Mouse (Mus musculus) midbrain, embryonic 11.5 days (tissue): Measurements from ENCODE around the gene Igf1r. TPM values are rescaled to one million over a fixed set of nuclear protein-coding genes. Genes with fewer than 3 reads are reported as not detected.

Experiments
- ATAC-seq: fragments of 200-750 bp; cut with Nextera tagmentation; 2 replicates; pipeline ENCODE4 v1.8.0; 2017; ENCODE audit warnings: moderate TSS enrichment, moderate library complexity; ENCODE audit not compliant: low FRiP score
- DNase-seq: peaks from one replicate; pipeline ENCODE4 v3.0.0; 2015; ENCODE audit warnings: low spot score; ENCODE audit errors: missing footprints
- H3K27ac ChIP-seq: fragments of 300-500 bp; sonication (generic); 2 replicates; pipeline ENCODE4 v1.5.1; 2014; ENCODE audit warnings: low read depth, low read length
- H3K27me3 ChIP-seq: fragments of 300-500 bp; sonication (generic); 2 replicates; pipeline ENCODE4 v1.6.1; 2014; ENCODE audit warnings: mild to moderate bottlenecking, low read length, moderate library complexity, mixed read lengths; ENCODE audit not compliant: control insufficient read depth, insufficient read depth
- H3K36me3 ChIP-seq: fragments of 300-500 bp; sonication (generic); 2 replicates; pipeline ENCODE4 v1.6.1; 2014; ENCODE audit warnings: mild to moderate bottlenecking, low read length, moderate library complexity, mixed read lengths; ENCODE audit not compliant: control insufficient read depth, insufficient read depth
- H3K4me1 ChIP-seq: fragments of 300-500 bp; sonication (generic); 2 replicates; pipeline ENCODE4 v1.6.1; 2014; ENCODE audit warnings: low read length; ENCODE audit not compliant: control insufficient read depth, insufficient read depth
- H3K4me2 ChIP-seq: fragments of 300-500 bp; sonication (generic); 2 replicates; pipeline ENCODE4 v1.6.1; 2014; ENCODE audit warnings: mild to moderate bottlenecking, moderate library complexity
- H3K4me3 ChIP-seq: fragments of 300-500 bp; sonication (generic); 2 replicates; pipeline ENCODE4 v1.5.1; 2014; ENCODE audit warnings: low read depth, low read length
- H3K9ac ChIP-seq: fragments of 300-500 bp; sonication (generic); 2 replicates; pipeline ENCODE4 v1.6.1; 2014; ENCODE audit warnings: low read length
- H3K9me3 ChIP-seq: fragments of 300-500 bp; sonication (generic); 2 replicates; pipeline ENCODE4 v1.6.1; 2016; ENCODE audit warnings: low read length; ENCODE audit not compliant: control insufficient read depth
- whole genome bisulfite sequencing: fragments of 180-500 bp; shearing (Covaris S2); extraction: QIAGEN DNeasy Blood & Tissue Kit; methylation state at CpG from one replicate; pipeline ENCODE4 v1.1.7; 2014; 5-methylcytosine and 5-hydroxymethylcytosine counted together
- polyA plus RNA-seq: library from polyadenylated mRNA; unstranded; fragments of >200 nt; fragmentation: Nextera tagmentation; extraction: Ambion mirVana; gene quantifications from 2 replicates; pipeline ENCODE4 v1.2.1, GENCODE M21; 2014

The Igf1r gene
- polyA plus RNA-seq, 1 experiment from 2014 or later = 20.0 TPM

DNA sequence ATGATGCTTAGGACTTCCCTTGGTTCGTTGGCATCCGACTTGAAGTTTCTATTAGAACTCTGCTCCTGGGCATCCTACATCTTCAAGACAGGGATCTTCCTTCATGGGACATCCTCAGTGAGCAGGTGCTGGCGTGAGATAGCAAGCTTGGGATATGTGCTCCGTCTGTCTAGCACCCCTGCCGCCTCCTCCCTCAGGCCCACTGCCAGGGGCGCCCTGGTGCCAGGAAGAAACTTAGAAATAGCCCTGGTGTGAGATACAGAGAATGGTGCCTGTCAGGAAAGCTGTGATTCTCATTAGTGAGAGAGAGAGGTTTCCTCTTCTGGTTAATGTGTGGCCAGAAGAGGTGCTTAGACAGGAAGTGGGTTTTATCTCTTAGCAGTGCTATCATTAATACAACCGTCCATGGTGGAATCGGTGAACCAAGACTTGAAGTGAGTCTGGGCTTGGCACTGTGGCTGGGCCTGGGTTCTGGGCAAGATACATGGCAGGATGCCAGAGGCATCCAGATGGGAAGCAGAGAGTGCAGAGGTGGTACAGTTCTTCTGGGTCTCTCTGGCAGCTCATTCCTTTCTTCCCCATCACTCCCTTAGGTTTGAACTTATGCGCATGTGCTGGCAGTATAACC lies 272.9 kb downstream of the Igf1r start:
- H3K9me3 ChIP-seq = no peaks in the 10 kb centered on the region
- 92% methylated on average over 9 of the region's 9 CpGs for WGBS
- no peak overlapping the region for H3K4me2 ChIP-seq
- H3K27ac ChIP-seq = no peak overlapping the region
- no peak for DNase-seq
- H3K36me3 ChIP-seq = peaks cover 3% of the 10 kb centered on the region
- H3K9ac ChIP-seq = no peak overlapping the region
- no peak for ATAC-seq
- H3K4me3 ChIP-seq = no peak overlapping the region
- no peaks in the 10 kb centered on the region for H3K27me3 ChIP-seq
- H3K4me1 ChIP-seq = peaks cover 8% of the 10 kb centered on the region

DNA sequence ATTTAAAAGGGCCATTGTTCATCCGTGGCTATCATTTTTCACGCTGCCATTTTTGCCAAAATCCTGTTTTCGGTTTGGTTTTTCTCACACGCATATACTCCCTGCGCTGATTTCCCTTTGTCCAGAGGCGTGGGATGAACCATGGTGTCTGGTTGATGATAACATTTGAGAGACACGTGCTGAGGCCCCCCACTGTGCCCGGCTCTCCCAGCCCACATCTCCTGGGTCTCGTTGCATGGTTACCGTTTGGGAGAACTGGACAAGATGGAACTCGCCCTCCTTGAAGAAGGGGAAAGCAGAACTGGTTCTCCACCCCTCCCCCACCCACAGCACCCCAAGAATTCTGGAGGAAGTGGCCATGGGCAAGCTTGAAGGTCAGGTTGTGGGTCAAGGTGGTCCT lies 274.4 kb downstream of the Igf1r start:
- ATAC-seq = no peak
- DNase-seq = no peak
- Histone ChIP-seq H3K9ac (no peak overlapping the region), H3K36me3 (peaks cover 7% of the 10 kb centered on the region; the same call in 1 of the 2 replicates), H3K4me2 (no peak overlapping the region), H3K27ac (no peak overlapping the region), H3K4me3 (no peak overlapping the region), H3K9me3 (no peaks in the 10 kb centered on the region), H3K27me3 (no peaks in the 10 kb centered on the region), H3K4me1 (peaks cover 8% of the 10 kb centered on the region)
- 81% methylated on average over 11 of the region's 11 CpGs for WGBS

DNA sequence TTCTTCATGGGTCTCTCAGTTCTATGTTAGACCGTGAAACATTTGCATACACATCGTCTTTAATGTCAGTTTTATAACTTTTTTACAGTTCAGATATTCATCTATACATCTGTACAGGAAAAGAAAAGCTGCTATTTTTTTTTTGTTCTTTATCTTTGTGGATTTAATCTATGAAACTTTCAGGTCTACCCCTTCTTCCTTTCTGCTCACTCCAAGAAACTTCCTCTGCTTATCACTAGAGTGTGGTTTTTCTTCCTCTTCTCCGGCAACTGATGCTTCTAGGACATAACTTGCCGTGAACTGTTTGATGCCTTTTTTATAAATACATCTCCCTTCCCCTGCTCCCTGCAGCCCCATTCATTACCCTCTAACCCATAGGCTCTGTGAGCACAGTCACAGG lies 275.0 kb downstream of the Igf1r start:
- 89% methylated on average over 4 of the region's 4 CpGs for WGBS
- no peak overlapping the region for H3K4me2 ChIP-seq
- H3K36me3 ChIP-seq = peaks cover 7% of the 10 kb centered on the region; the same call in 1 of the 2 replicates
- H3K4me1 ChIP-seq = peaks cover 8% of the 10 kb centered on the region
- H3K27me3 ChIP-seq = no peaks in the 10 kb centered on the region
- no peak overlapping the region for H3K9ac ChIP-seq
- H3K4me3 ChIP-seq = no peak overlapping the region
- DNase-seq = no peak
- H3K27ac ChIP-seq = no peak overlapping the region
- ATAC-seq = no peak
- H3K9me3 ChIP-seq = no peaks in the 10 kb centered on the region

DNA sequence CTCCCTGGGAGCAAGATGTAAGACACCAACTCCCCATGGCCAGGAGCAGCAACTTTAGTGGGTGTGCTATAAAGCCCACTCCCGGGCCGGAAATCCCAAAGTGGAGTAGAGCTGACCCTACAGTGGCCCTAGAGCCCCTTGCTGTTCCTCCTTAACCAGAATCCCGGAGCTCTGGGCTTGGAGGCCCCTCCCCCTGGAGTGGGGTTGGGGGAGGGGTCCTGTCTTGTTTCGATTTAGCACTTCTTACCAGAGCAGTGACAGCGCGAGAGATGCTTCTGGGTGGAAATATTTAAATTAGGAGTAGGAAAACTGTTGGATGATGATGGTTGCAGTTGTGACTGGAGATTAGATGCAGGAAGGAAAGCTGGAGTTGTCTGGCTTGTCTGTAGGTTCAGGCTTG lies 275.9 kb downstream of the Igf1r start:
- Histone ChIP-seq H3K9me3 (no peaks in the 10 kb centered on the region), H3K27me3 (no peaks in the 10 kb centered on the region), H3K4me1 (peaks cover 8% of the 10 kb centered on the region), H3K9ac (no peak overlapping the region), H3K36me3 (peaks cover 7% of the 10 kb centered on the region; the same call in 1 of the 2 replicates), H3K4me3 (no peak overlapping the region), H3K4me2 (no peak overlapping the region), H3K27ac (no peak overlapping the region)
- no peak for DNase-seq
- no peak for ATAC-seq
- 36% methylated on average over 6 of the region's 6 CpGs for WGBS

DNA sequence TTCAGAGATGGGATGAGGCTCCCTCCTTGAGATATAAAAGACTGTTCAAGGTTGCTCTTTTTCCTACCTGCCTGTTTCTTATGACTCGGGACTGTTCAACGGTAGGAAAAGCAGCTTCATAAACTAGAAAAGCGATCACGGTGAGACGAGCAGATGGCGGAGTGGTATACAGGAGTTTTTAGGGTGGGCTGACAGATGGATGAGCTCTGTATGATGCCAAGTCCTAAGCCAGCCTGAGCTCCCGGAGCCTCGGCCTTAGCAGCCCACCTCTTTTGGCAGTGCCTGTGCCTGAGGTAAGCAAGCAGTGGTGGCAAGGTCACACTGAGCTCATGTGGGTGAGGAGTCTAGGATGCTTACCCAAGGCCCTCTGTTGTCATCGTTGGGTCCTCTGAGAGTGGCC lies 278.2 kb downstream of the Igf1r start:
- H3K4me3 ChIP-seq = no peak overlapping the region
- peaks cover 7% of the 10 kb centered on the region; the same call in 1 of the 2 replicates for H3K36me3 ChIP-seq
- ATAC-seq (no peak), DNase-seq (no peak)
- no peak overlapping the region for H3K9ac ChIP-seq
- no peak overlapping the region for H3K27ac ChIP-seq
- H3K9me3 ChIP-seq = no peaks in the 10 kb centered on the region
- H3K4me1 ChIP-seq = peaks cover 10% of the 10 kb centered on the region
- no peaks in the 10 kb centered on the region for H3K27me3 ChIP-seq
- 95% methylated on average over 9 of the region's 9 CpGs for WGBS
- H3K4me2 ChIP-seq = no peak overlapping the region

DNA sequence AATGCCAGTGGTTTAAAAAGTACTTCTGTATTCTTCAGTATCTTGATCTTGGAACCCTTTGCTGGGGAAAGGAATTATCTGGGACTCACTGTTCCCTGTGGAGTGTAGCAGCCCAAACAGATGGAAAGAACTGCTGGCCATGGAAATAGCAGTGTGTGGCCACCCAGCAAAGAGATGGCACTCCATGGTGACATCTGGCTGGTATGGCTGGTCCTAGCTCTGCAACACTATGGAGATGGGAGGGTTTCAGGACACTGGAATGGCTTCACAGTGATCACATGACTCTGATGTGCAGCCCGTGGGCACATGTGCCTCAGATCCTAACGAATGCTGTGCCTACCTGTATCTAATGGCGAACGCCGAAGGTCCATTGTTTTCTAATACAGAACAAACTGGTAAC lies 279.9 kb downstream of the Igf1r start:
- WGBS = 91% methylated on average over 5 of the region's 5 CpGs
- Histone ChIP-seq H3K9me3 (no peaks in the 10 kb centered on the region), H3K27ac (no peak overlapping the region), H3K36me3 (peaks cover 5% of the 10 kb centered on the region; the same call in 1 of the 2 replicates), H3K9ac (no peak overlapping the region), H3K4me3 (no peak overlapping the region), H3K4me1 (peaks cover 10% of the 10 kb centered on the region), H3K27me3 (no peaks in the 10 kb centered on the region), H3K4me2 (no peak overlapping the region)
- ATAC-seq = no peak
- DNase-seq = no peak

DNA sequence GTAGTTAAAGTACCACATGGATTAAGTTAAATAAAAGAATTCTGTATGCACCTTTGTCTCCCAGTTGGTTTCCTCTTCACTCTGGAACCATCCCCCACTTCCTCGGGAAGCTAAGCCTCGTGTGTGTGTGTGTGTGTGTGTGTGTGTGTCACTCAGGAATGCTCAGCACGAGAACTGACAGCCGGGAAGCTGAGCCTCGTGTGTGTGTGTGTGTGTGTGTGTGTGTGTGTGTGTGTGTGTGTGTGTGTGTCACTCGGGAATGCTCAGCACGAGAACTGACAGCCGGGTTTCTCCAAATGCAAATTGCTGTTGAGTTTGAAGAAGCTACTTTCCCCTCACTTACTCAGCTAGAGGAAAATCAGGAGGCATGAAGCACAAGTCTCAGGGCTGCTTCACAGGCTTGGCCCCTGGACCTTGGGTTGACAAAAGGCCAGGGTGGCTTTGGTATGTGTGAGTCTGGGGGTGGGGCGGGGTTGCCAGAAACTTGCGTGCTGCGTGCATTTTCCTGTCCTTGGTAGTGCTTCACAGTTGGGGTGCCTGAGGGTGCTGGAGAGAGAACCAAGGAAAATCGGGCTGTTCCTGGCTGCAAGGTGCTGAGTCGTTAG lies 281.1 kb downstream of the Igf1r start:
- Histone ChIP-seq H3K9ac (no peak overlapping the region), H3K27ac (no peak overlapping the region)
- WGBS = 26% methylated on average over 13 of the region's 13 CpGs

DNA sequence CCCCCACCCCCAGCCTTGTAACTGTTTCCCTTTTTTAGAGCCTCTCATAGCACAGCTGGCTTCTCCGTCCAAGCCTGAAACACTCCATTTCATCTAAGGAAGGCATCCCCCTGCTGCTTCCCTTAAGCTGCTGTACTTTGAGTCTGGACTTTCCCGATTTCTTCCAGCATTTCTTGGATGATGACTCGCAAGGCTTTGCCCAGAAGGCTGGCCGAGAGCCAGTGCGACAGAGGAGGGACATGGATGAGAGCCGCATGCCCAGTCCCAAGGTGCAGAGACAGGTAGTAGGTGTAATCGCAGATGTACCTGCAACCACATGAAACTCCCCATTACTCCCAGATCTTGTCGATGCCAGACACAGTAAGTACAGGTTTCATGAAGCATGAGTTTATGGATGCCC lies 284.2 kb downstream of the Igf1r start:
- no peaks in the 10 kb centered on the region for H3K27me3 ChIP-seq
- ATAC-seq = no peak
- 85% methylated on average over 8 of the region's 8 CpGs for WGBS
- no peak overlapping the region for H3K27ac ChIP-seq
- DNase-seq = peak; percentile 23
- H3K36me3 ChIP-seq = no peaks in the 10 kb centered on the region
- H3K9ac ChIP-seq = no peak overlapping the region
- H3K4me2 ChIP-seq = no peak overlapping the region
- peaks cover 2% of the 10 kb centered on the region; the same call in 1 of the 2 replicates for H3K4me1 ChIP-seq
- no peak overlapping the region for H3K4me3 ChIP-seq
- no peaks in the 10 kb centered on the region for H3K9me3 ChIP-seq

More for the DNA sequence above, 281.1 kb downstream of the Igf1r start:
- ATAC-seq (peak; percentile 58; the same call in 1 of the 2 replicates), DNase-seq (peak; percentile 87)
- Histone ChIP-seq H3K4me1 (peaks cover 2% of the 10 kb centered on the region; the same call in 1 of the 2 replicates), H3K4me3 (no peak overlapping the region), H3K4me2 (no peak overlapping the region), H3K9me3 (no peaks in the 10 kb centered on the region), H3K36me3 (peaks cover 5% of the 10 kb centered on the region; the same call in 1 of the 2 replicates), H3K27me3 (no peaks in the 10 kb centered on the region)

DNA sequence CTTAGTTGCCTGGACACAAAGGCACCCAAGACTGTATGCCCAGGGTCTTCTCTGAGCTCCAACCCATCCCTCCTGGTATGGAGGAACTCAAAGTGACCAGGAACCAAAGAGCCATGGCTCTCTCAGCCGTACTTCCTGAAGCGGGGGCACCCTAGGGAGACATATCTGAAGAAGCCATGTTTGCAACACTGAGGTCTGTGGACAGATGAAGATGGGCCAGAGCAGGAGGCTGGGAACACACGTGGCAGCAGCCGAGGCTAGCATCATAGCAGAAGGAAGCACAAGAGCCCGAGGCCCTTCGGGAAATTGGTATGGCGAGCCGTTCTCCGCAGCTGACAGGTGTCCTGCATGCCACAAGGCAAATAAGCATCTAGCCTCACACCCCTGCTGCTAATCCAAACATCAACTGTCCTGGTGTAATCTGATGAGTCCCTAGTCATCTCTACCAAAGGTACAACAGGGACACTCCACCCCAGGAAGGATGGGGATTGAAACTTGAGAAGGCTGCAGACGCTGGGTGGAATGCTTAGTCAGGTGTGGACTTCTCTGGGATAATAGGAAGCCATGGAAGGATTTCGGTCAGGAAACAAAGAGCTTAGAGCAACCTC lies 286.7 kb downstream of the Igf1r start:
- Histone ChIP-seq H3K27ac (no peak overlapping the region), H3K4me2 (no peak overlapping the region), H3K4me1 (no peaks in the 10 kb centered on the region), H3K27me3 (no peaks in the 10 kb centered on the region), H3K4me3 (no peak overlapping the region), H3K36me3 (no peaks in the 10 kb centered on the region), H3K9ac (no peak overlapping the region), H3K9me3 (no peaks in the 10 kb centered on the region)
- 65% methylated on average over 11 of the region's 11 CpGs for WGBS
- DNase-seq (peak; percentile 82), ATAC-seq (no peak)
